Mouse (Mus musculus) cerebellum, adult 2 months (tissue): Measurements from ENCODE around the gene Eml2.

Experiments used
- CTCF ChIP-seq: fragments of 200-500 bp; IDR thresholded peaks from 2 replicates; pipeline ENCODE4 v1.5.1; 2011; ENCODE audit warnings: low read depth, mild to moderate bottlenecking, control low read depth, low read length, moderate library complexity, borderline replicate concordance; ENCODE audit not compliant: insufficient read depth
- POLR2A ChIP-seq: fragments of 200-500 bp; IDR thresholded peaks from 2 replicates; pipeline ENCODE4 v1.6.1; 2011; ENCODE audit warnings: low read length, control low read depth, borderline replicate concordance; ENCODE audit not compliant: insufficient read depth

- TF ChIP-seq POLR2A = no peak
- no peak for TF ChIP-seq CTCF
These were observed 12.5 kb upstream of the Eml2 start for GRCm38 (mm10) chr7:19163752-19164151.
